Mouse (Mus musculus): ENCODE results near the gene Ddit4l. TPM values are rescaled to one million over a fixed set of nuclear protein-coding genes. Genes with fewer than 3 reads are reported as not detected.
"Not testable (repeated sequence)": the region's sequence is repeated elsewhere in the genome, so short reads cannot be mapped to it uniquely, and the experiment has no call there.

The Ddit4l gene
- polyA plus RNA-seq, 1 experiment: 0.23 TPM

- H3K4me1 ChIP-seq (ENCODE audit: control insufficient read depth, insufficient read depth, insufficient read length, low read length): no peaks in the 10 kb centered on the region
- no peak overlapping the region for H3K4me3 ChIP-seq (ENCODE audit: low read depth, low read length)
- no peaks in the 10 kb centered on the region for H3K27me3 ChIP-seq (ENCODE audit: control insufficient read depth, insufficient read depth, low read length)
- H3K36me3 ChIP-seq (ENCODE audit: control insufficient read depth, insufficient read depth, low read length): no peaks in the 10 kb centered on the region
- 84% methylated on average over 12 of the region's 12 CpGs for WGBS
- TF ChIP-seq POLR2A (IDR thresholded peaks at IDR 0.05; ENCODE audit: low read depth, low read length): no peak
- no peak overlapping the region for H3K27ac ChIP-seq (ENCODE audit: insufficient read depth, low read depth, low read length)
These were observed 26.2 kb downstream of the Ddit4l start for GRCm38 (mm10) chr3:137647427-137648100.

GRCm38 (mm10) chr3:137649112-137649511, 27.7 kb downstream of the Ddit4l start:
- Histone ChIP-seq H3K27me3 (ENCODE audit: control insufficient read depth, insufficient read depth, low read length) (no peaks in the 10 kb centered on the region), H3K4me1 (ENCODE audit: control insufficient read depth, insufficient read depth, insufficient read length, low read length) (no peaks in the 10 kb centered on the region), H3K36me3 (ENCODE audit: control insufficient read depth, insufficient read depth, low read length) (no peaks in the 10 kb centered on the region), H3K27ac (ENCODE audit: insufficient read depth, low read depth, low read length) (no peak overlapping the region), H3K4me3 (ENCODE audit: low read depth, low read length) (no peak overlapping the region)
- WGBS: 75% methylated on average over 5 of the region's 5 CpGs
- TF ChIP-seq POLR2A (IDR thresholded peaks at IDR 0.05; ENCODE audit: low read depth, low read length) (no peak), CTCF (IDR thresholded peaks at IDR 0.05; ENCODE audit: extremely low read depth, insufficient read length, insufficient replicate concordance, low read depth, low read length) (no peak)

GRCm38 (mm10) chr3:137652853-137653252, 31.4 kb downstream of the Ddit4l start:
- Histone ChIP-seq H3K36me3 (ENCODE audit: control insufficient read depth, insufficient read depth, low read length) (no peaks in the 10 kb centered on the region), H3K4me1 (ENCODE audit: control insufficient read depth, insufficient read depth, insufficient read length, low read length) (no peaks in the 10 kb centered on the region), H3K27me3 (ENCODE audit: control insufficient read depth, insufficient read depth, low read length) (no peaks in the 10 kb centered on the region), H3K27ac (ENCODE audit: insufficient read depth, low read depth, low read length) (no peak overlapping the region), H3K4me3 (ENCODE audit: low read depth, low read length) (no peak overlapping the region)
- TF ChIP-seq CTCF (IDR thresholded peaks at IDR 0.05; ENCODE audit: extremely low read depth, insufficient read length, insufficient replicate concordance, low read depth, low read length): no peak
- no peak for TF ChIP-seq POLR2A (IDR thresholded peaks at IDR 0.05; ENCODE audit: low read depth, low read length)
- WGBS: 87% methylated on average over 2 of the region's 2 CpGs

- not testable (repeated sequence) for H3K4me3 ChIP-seq (ENCODE audit: low read depth, low read length); H3K27me3 ChIP-seq (ENCODE audit: control insufficient read depth, insufficient read depth, low read length); H3K4me1 ChIP-seq (ENCODE audit: control insufficient read depth, insufficient read depth, insufficient read length, low read length); H3K27ac ChIP-seq (ENCODE audit: insufficient read depth, low read depth, low read length); H3K36me3 ChIP-seq (ENCODE audit: control insufficient read depth, insufficient read depth, low read length)
- no CpG with 5 or more reads among the region's 3 CpGs for WGBS
These were observed 49.8 kb downstream of the Ddit4l start, which contains the start of gene Gm21962 for GRCm38 (mm10) chr3:137671224-137671623. TSS of gene Gm21962 (plus strand) at chr3:137671524.

Other genes starting within 250 kb of the Ddit4l start
- not detected in 2 replicates for gene Gm21962, start 49.9 kb downstream of the Ddit4l start, polyA plus RNA-seq (2012; rRNA removed)
- gene H2afz, start 242.9 kb downstream of the Ddit4l start, polyA plus RNA-seq (2012; rRNA removed): 329 and 401 TPM in 2 replicates
- 1.1 and 2.0 TPM in 2 replicates for gene Dnajb14, start 246.1 kb downstream of the Ddit4l start, polyA plus RNA-seq (2012; rRNA removed)